Mouse (Mus musculus) C2C12 (cell line): ENCODE measurements around the gene Msl3l2. TPM values are rescaled to one million over a fixed set of nuclear protein-coding genes. Genes with fewer than 3 reads are reported as not detected.

Experiments
- H3K27me3 ChIP-seq: one replicate; pipeline ENCODE4 v1.6.1; 2011; ENCODE audit not compliant: control insufficient read depth, insufficient read depth, insufficient read length
- H3K36me3 ChIP-seq: one replicate; pipeline ENCODE4 v1.6.1; 2011; ENCODE audit not compliant: control insufficient read depth, insufficient read depth
- H3K4me3 ChIP-seq: one replicate; pipeline ENCODE4 v1.5.1; 2011; ENCODE audit warnings: mild to moderate bottlenecking, control low read depth; ENCODE audit not compliant: poor library complexity, insufficient read depth, severe bottlenecking
- H3K79me2 ChIP-seq: one replicate; pipeline ENCODE4 v1.6.1; 2011; ENCODE audit not compliant: control insufficient read depth, insufficient read depth
- H3K79me3 ChIP-seq: one replicate; pipeline ENCODE4 v1.6.1; 2011; ENCODE audit warnings: low read depth, control low read depth
- H3ac ChIP-seq: one replicate; pipeline ENCODE3; 2011; ENCODE audit warnings: low read depth; ENCODE audit not compliant: control insufficient read depth, insufficient read length
- CEBPB ChIP-seq: IDR thresholded peaks from one replicate; pipeline ENCODE4 v1.6.1; 2011; ENCODE audit warnings: low read depth, mild to moderate bottlenecking, control low read depth, moderate library complexity
- CTCF ChIP-seq: IDR thresholded peaks from one replicate; pipeline ENCODE4 v1.5.1; 2011; ENCODE audit not compliant: control insufficient read depth, insufficient read depth, insufficient read length
- FOSL1 ChIP-seq: IDR thresholded peaks from one replicate; pipeline ENCODE4 v1.8.0; 2011; ENCODE audit warnings: mild to moderate bottlenecking, low read length; ENCODE audit not compliant: poor library complexity, insufficient read depth, severe bottlenecking
- MAX ChIP-seq: IDR thresholded peaks from one replicate; pipeline ENCODE4 v1.6.1; 2011; ENCODE audit warnings: mild to moderate bottlenecking, control low read depth
- MYOD1 ChIP-seq: IDR thresholded peaks from one replicate; pipeline ENCODE4 v1.6.1; 2011; ENCODE audit warnings: low read depth; ENCODE audit not compliant: control insufficient read depth, insufficient read length
- MYOG ChIP-seq: IDR thresholded peaks from one replicate; pipeline ENCODE4 v1.6.1; 2011; ENCODE audit not compliant: control insufficient read depth, insufficient read length; ENCODE audit errors: extremely low read depth
- USF1 ChIP-seq: IDR thresholded peaks from one replicate; pipeline ENCODE4 v1.6.1; 2011; ENCODE audit warnings: low read depth, mild to moderate bottlenecking, control low read depth, moderate library complexity
- polyA plus RNA-seq: library from polyadenylated mRNA; unstranded; fragments of >200 nt; fragmentation: generic; extraction: Trizol; gene quantifications from one replicate; pipeline ENCODE4 v1.2.1, GENCODE M21; 2012; ENCODE audit warnings: missing spikeins

Msl3l2 gene
- polyA plus RNA-seq, 1 experiment = 1.0 TPM

DNA sequence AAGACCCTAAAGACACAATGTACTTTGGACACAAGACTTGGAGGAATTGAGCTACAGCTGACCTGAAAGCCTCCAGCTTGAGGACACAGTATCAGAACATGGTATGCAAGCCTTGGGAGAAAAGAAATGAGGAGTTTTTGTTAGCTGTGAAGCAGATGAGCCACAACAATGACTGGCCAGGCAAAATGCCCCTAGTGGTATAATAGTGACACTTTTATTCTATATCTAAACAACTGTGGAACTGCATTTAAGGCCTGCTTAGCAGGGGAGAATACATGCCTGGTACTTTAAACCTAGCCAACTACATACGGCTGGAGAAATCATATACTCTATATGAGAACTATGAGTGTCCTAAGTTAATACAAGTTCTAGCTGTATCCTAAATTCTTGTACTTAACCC is 20.3 kb downstream of the Msl3l2 start:
- Histone ChIP-seq H3K4me3 (no peak overlapping the region), H3K27me3 (no peaks in the 10 kb centered on the region), H3K36me3 (no peaks in the 10 kb centered on the region), H3K79me2 (no peaks in the 10 kb centered on the region), H3K79me3 (no peaks in the 10 kb centered on the region), H3ac (no peak overlapping the region)
- TF ChIP-seq MAX = no peak
- TF ChIP-seq CTCF = no peak
- TF ChIP-seq MYOG = no peak
- TF ChIP-seq FOSL1 = no peak
- TF ChIP-seq CEBPB = no peak
- TF ChIP-seq MYOD1 = no peak
- TF ChIP-seq USF1 = no peak

GRCm38 (mm10) chr10:56129642-56130041 is 22.9 kb downstream of the Msl3l2 start:
- TF ChIP-seq FOSL1 (no peak), USF1 (no peak), CEBPB (no peak), MYOD1 (no peak), MAX (no peak), CTCF (no peak), MYOG (no peak)
- Histone ChIP-seq H3K36me3 (no peaks in the 10 kb centered on the region), H3K4me3 (no peak overlapping the region), H3ac (no peak overlapping the region), H3K79me3 (no peaks in the 10 kb centered on the region), H3K27me3 (no peaks in the 10 kb centered on the region), H3K79me2 (no peaks in the 10 kb centered on the region)

DNA sequence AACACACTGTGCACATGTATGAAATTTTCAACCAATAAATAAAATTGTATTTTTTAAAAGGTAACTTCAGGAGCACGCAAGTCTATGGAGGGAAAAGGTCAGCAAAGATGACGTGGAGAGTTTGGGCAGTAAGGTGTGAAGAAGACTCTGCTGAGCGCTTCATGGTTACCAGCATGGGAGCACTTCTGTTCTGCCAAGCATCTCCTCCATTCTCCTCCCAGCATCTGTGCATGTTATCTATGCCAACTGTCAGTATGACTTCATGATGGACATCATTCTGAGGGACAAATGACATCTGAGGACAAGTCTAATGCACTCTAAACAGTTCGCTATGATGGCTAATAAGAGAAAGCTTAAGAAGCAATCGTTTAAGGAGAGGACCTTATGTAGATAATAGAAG is 30.5 kb downstream of the Msl3l2 start:
- no peak overlapping the region for H3K4me3 ChIP-seq

GRCm38 (mm10) chr10:56148920-56149319 is 42.2 kb downstream of the Msl3l2 start:
- no peak overlapping the region for H3K4me3 ChIP-seq
- no peaks in the 10 kb centered on the region for H3K79me3 ChIP-seq
- no peaks in the 10 kb centered on the region for H3K36me3 ChIP-seq
- H3ac ChIP-seq = no peak overlapping the region
- H3K27me3 ChIP-seq = no peaks in the 10 kb centered on the region
- TF ChIP-seq MAX (no peak), CEBPB (no peak), USF1 (no peak), CTCF (no peak), MYOD1 (no peak), FOSL1 (no peak), MYOG (no peak)
- no peaks in the 10 kb centered on the region for H3K79me2 ChIP-seq

More for the DNA sequence above, 30.5 kb downstream of the Msl3l2 start:
- Histone ChIP-seq H3K27me3 (no peaks in the 10 kb centered on the region), H3K79me2 (no peaks in the 10 kb centered on the region), H3K79me3 (no peaks in the 10 kb centered on the region), H3K36me3 (no peaks in the 10 kb centered on the region), H3ac (no peak overlapping the region)
- TF ChIP-seq CTCF (no peak), MAX (no peak), MYOG (no peak), USF1 (no peak), CEBPB (no peak), FOSL1 (no peak), MYOD1 (no peak)

- TF ChIP-seq CEBPB (no peak), MYOG (no peak), FOSL1 (no peak), MAX (no peak), USF1 (no peak), MYOD1 (no peak), CTCF (no peak)
- no peaks in the 10 kb centered on the region for H3K27me3 ChIP-seq
- no peaks in the 10 kb centered on the region for H3K79me2 ChIP-seq
- no peaks in the 10 kb centered on the region for H3K36me3 ChIP-seq
- no peak overlapping the region for H3ac ChIP-seq
- no peak overlapping the region for H3K4me3 ChIP-seq
- H3K79me3 ChIP-seq = no peaks in the 10 kb centered on the region
Measured at GRCm38 (mm10) chr10:56156956-56157355, 50.2 kb downstream of the Msl3l2 start.

- Histone ChIP-seq H3K79me3 (no peaks in the 10 kb centered on the region), H3K36me3 (no peaks in the 10 kb centered on the region), H3K27me3 (no peaks in the 10 kb centered on the region), H3ac (no peak overlapping the region), H3K4me3 (no peak overlapping the region), H3K79me2 (no peaks in the 10 kb centered on the region)
- TF ChIP-seq USF1 (no peak), FOSL1 (no peak)
Measured at GRCm38 (mm10) chr10:56158207-56158606, 51.5 kb downstream of the Msl3l2 start.
